Mouse (Mus musculus) embryonic facial prominence, embryonic 11.5 days (tissue): ENCODE measurements at regions not wholly inside any gene's neighbourhood (a gene's known extent, or its start where the extent isn't known, plus 50 kb on each side); places are given as distances from the start of the nearest gene placed in this dataset.
A peak's percentile ranks its signal among the peaks of the same experiment; 100 is the strongest.

Experiments used
- ATAC-seq: fragments of 200-750 bp; cut with Nextera tagmentation; replicated peaks from 2 replicates; pipeline ENCODE4 v1.8.0; 2017; ENCODE audit warnings: low read depth; ENCODE audit not compliant: insufficient number of reproducible peaks, low FRiP score, low TSS enrichment
- DNase-seq: peaks from one replicate; pipeline ENCODE4 v3.0.0-alpha.2; 2015; ENCODE audit warnings: low spot score
- H3K27ac ChIP-seq: fragments of 300-500 bp; sonication (generic); replicated peaks from 2 replicates; pipeline ENCODE4 v1.5.1; 2014; ENCODE audit warnings: mild to moderate bottlenecking, low read depth, low read length, control low read depth
- H3K27me3 ChIP-seq: fragments of 300-500 bp; sonication (generic); 2 replicates; pipeline ENCODE4 v1.6.1; 2014; ENCODE audit warnings: mild to moderate bottlenecking, low read length, moderate library complexity, mixed read lengths; ENCODE audit not compliant: control insufficient read depth, insufficient read depth
- H3K36me3 ChIP-seq: fragments of 300-500 bp; sonication (generic); replicated peaks from 2 replicates; pipeline ENCODE4 v1.6.1; 2014; ENCODE audit warnings: low read depth, mild to moderate bottlenecking, low read length, moderate library complexity, mixed read lengths; ENCODE audit not compliant: control insufficient read depth, insufficient read depth
- H3K4me1 ChIP-seq: fragments of 300-500 bp; sonication (generic); 2 replicates; pipeline ENCODE4 v1.6.1; 2014; ENCODE audit warnings: low read length, mixed read lengths; ENCODE audit not compliant: control insufficient read depth, insufficient read depth
- H3K4me2 ChIP-seq: fragments of 300-500 bp; sonication (generic); 2 replicates; pipeline ENCODE4 v1.6.1; 2014; ENCODE audit warnings: low read depth, mild to moderate bottlenecking, control low read depth, low read length, moderate library complexity
- H3K4me3 ChIP-seq: fragments of 300-500 bp; sonication (generic); 2 replicates; pipeline ENCODE4 v1.5.1; 2014; ENCODE audit warnings: low read depth, low read length, control low read depth
- H3K9ac ChIP-seq: fragments of 300-500 bp; sonication (generic); replicated peaks from 2 replicates; pipeline ENCODE4 v1.6.1; 2014; ENCODE audit warnings: mild to moderate bottlenecking, control low read depth, low read length
- H3K9me3 ChIP-seq: fragments of 300-500 bp; sonication (generic); replicated peaks from 2 replicates; pipeline ENCODE4 v1.6.1; 2016; ENCODE audit warnings: mild to moderate bottlenecking, low read length, inconsistent platforms, mixed read lengths; ENCODE audit not compliant: control insufficient read depth
- WGBS: fragments of 180-500 bp; shearing (Covaris S2); extraction: QIAGEN DNeasy Blood & Tissue Kit; methylation state at CpG from one replicate; pipeline ENCODE4 v1.1.7; 2014; 5-methylcytosine and 5-hydroxymethylcytosine counted together

DNA sequence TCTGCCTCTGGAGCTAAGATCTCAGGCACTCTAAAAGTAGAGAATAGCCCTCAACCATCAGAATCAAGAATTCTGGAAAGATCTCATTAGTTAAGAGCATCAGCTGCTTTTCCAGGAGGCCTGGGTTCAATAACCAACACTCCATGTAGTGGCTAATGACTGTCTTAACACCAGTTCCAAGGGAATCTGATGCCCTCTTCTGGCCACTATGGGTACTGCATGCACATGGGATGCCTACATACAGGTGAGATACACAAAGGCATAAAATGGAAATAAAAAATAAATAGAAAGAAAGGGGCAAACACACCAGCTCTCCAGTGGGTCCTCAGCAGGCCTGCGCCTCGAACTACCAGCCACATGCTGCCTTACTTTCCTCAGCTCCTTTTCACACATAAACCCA is 73.3 kb upstream of the Plet1 start:
- H3K4me1 ChIP-seq = no peaks in the 10 kb centered on the region
- no peak overlapping the region for H3K27ac ChIP-seq
- no peaks in the 10 kb centered on the region for H3K27me3 ChIP-seq
- no peak overlapping the region for H3K4me3 ChIP-seq
- 87% methylated on average over 2 of the region's 2 CpGs for WGBS
- no peak for ATAC-seq
- no peak overlapping the region for H3K4me2 ChIP-seq
- peak; percentile 25 for DNase-seq
- no peaks in the 10 kb centered on the region for H3K36me3 ChIP-seq
- no peaks in the 10 kb centered on the region for H3K9me3 ChIP-seq
- H3K9ac ChIP-seq = no peak overlapping the region

DNA sequence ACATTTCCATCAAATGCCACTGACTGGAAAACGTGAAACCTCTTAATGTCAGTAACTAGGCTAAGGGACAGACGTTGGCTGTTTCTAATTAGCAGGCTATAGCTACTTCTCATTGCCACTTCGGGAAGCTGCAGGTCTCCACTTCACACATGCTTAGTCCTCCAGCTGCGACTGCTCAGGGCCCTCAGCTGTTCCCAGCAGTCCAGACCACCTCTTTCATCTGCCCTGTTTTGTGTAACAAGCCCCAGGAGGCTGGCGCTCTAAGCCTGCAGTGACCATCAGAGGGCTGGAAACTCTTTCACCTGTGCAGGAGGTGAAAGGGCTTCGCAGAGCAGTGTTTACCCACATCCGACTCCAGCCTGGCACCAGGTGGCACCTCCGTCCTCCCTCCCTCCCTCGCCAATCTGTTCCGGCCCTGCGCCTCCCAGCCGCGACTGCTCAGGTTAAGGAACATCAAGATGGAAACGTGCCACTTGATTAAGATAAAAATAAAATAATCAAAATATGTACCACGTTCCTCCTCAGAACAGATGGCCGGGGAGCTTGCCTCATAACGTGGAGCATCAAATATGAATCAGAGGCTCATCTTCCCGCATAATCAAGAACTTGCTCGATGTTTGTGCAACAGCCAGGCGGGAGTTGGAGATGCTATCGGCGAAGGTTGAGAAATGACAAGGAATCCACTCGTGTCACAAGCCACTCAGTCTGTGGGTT is 72.6 kb upstream of the Plet1 start:
- Histone ChIP-seq H3K27me3 (no peaks in the 10 kb centered on the region), H3K4me1 (no peaks in the 10 kb centered on the region), H3K4me3 (no peak overlapping the region), H3K27ac (no peak overlapping the region), H3K9me3 (no peaks in the 10 kb centered on the region), H3K9ac (no peak overlapping the region), H3K36me3 (no peaks in the 10 kb centered on the region), H3K4me2 (no peak overlapping the region)
- 79% methylated on average over 23 of the region's 23 CpGs for WGBS
- ATAC-seq = no peak
- DNase-seq = peak; percentile 3

DNA sequence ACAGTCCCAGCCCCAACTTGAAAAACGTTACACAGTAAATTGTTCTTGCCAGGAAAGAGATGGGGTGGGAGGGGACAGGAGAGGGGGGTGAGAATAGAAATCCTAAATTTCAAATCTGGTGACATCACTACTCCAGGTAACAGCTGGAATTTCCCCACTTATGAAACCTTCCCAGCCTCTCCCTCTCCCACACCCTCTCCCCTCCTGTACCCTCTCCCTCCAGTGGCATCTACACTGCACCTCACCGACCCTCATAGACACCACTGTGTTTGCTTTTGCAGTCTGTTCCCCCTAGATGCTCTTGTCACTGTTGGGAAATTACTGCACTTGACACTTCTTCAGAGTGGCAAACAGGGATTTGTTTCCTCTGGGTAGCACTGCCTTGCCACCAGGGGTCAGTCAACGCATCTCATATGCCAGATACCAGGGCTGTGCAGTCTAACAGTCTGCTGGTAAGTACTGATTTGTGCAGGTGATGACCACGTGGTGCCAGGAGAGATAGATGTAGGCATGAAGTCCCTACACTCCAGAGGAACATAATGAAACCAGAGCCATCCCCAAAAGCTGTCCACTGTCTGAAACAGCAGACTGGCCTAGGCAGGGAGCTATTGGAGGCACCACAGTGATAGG is 68.3 kb upstream of the Plet1 start:
- Histone ChIP-seq H3K9ac (no peak overlapping the region), H3K36me3 (no peaks in the 10 kb centered on the region), H3K4me3 (no peak overlapping the region), H3K9me3 (no peaks in the 10 kb centered on the region), H3K4me1 (no peaks in the 10 kb centered on the region), H3K27me3 (no peaks in the 10 kb centered on the region; the same call in 1 of the 2 replicates), H3K4me2 (no peak overlapping the region), H3K27ac (no peak overlapping the region)
- DNase-seq (no peak), ATAC-seq (no peak)
- WGBS = 37% methylated on average over 4 of the region's 4 CpGs

DNA sequence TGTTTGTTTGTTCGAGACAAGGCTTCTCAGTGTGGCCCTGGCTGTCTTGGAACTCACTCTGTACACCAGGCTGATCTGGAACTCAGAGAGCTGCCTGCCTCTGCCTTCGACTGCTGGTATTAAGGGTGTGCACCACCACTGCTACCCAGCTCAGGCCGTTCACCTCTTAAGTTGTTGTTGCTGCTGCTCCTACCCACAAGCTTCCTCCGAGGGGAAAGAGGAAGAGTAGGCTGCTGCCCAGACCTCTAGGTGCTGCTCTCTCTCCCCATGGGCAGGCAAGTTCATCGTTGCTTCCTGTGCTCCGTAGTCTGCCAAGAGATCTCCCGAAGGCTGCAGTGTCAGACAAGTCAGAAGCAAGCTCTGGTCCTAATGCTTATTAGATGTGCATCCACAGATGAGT is 64.2 kb upstream of the Plet1 start:
- 82% methylated on average over 7 of the region's 7 CpGs for WGBS
- DNase-seq (no peak), ATAC-seq (no peak)
- no peaks in the 10 kb centered on the region for H3K4me1 ChIP-seq
- no peaks in the 10 kb centered on the region for H3K36me3 ChIP-seq
- no peaks in the 10 kb centered on the region; the same call in 1 of the 2 replicates for H3K27me3 ChIP-seq
- no peak overlapping the region for H3K27ac ChIP-seq
- H3K9me3 ChIP-seq = no peaks in the 10 kb centered on the region
- H3K4me2 ChIP-seq = no peak overlapping the region
- no peak overlapping the region for H3K4me3 ChIP-seq
- H3K9ac ChIP-seq = no peak overlapping the region

DNA sequence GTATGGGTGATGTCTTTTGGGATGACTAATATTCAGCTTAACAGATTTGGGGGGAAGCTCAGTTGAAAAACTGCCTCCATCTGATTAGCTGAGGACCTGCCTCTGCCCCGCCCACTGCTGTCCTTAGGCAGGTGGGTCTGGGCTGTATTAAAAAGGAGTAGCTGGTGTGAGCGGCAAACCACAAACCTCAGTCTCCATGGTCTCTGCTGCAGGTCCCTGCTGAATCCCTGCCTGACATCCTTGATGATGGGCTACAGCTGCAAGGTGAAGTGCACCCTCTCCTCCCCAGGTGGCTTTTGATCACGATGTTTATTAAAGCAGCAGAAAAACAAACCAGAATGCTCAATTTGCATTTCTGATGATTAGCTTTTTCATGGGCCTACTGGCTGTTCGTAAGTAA is 60.8 kb upstream of the Plet1 start:
- H3K4me2 ChIP-seq = no peak overlapping the region
- H3K27ac ChIP-seq = no peak overlapping the region
- H3K9ac ChIP-seq = no peak overlapping the region
- H3K27me3 ChIP-seq = no peaks in the 10 kb centered on the region; the same call in 1 of the 2 replicates
- H3K9me3 ChIP-seq = no peaks in the 10 kb centered on the region
- 84% methylated on average over 4 of the region's 4 CpGs for WGBS
- no peaks in the 10 kb centered on the region for H3K36me3 ChIP-seq
- no peak for DNase-seq
- no peak overlapping the region for H3K4me3 ChIP-seq
- H3K4me1 ChIP-seq = no peaks in the 10 kb centered on the region
- ATAC-seq = no peak

DNA sequence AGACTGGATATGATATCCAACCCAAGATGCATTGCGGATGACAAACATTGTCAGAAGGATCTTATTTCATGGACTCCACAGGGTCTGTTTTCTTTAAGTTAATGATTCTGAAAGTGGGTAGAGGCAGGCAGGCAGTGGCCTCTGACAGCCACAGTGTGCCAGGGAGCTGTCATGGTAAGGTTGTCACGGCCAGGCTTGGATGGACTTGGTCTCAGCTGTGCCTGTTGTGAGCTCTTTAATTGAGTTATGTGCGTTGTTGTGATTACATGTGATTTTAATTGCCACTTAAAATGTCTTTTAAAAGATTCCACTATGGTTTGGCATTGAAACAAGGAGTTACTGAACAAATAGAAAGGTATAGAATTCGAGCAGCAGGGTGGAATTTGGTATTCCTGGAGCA is 60.3 kb upstream of the Plet1 start:
- H3K4me1 ChIP-seq = no peaks in the 10 kb centered on the region
- no peak for ATAC-seq
- H3K27me3 ChIP-seq = no peaks in the 10 kb centered on the region; the same call in 1 of the 2 replicates
- H3K9ac ChIP-seq = no peak overlapping the region
- no peak overlapping the region for H3K4me2 ChIP-seq
- 72% methylated on average over 4 of the region's 4 CpGs for WGBS
- DNase-seq = no peak
- no peaks in the 10 kb centered on the region for H3K36me3 ChIP-seq
- H3K9me3 ChIP-seq = no peaks in the 10 kb centered on the region
- H3K4me3 ChIP-seq = no peak overlapping the region
- no peak overlapping the region for H3K27ac ChIP-seq

DNA sequence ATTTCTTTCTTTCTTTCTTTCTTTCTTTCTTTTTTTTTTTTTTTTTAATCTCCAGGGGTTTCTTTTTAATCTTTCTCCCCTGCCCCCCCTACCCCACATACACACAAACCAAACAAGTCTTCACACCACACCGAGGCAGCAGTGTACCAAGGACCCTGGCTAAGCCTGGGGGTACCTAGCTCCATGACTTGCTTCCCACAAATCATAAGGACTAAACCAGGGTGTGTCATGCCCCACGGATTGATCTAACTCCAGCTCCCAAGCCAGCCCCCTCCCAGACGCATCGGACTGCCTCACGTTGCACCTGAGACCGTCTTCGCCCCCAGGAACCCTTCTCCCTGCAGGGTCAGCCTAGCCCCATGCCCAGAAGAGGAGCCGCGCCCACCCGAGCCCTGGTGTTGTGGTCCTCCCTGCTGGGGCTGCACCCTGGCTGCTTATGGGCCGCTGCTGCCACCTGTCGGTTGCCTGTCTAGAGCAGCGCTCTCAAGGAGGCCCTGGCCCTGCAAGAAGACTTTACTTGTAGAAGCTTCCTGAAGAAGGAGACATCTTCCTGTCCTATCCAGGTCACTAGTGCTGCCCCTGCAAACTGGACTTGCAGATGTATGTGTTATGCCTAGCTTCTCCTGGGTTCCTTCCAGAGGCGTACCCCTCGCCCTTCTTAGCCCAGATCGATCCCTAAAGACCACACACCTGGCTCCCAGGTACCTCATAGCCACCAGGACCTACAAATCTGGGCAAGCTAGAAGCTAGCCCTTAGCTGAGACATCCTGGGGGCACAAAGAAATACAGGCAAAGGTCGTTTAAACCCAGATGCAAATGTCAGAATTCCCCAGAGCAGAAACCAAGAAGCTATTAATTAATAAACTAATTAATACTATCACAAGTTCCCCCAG is 56.2 kb upstream of the Plet1 start:
- Histone ChIP-seq H3K27me3 (no peaks in the 10 kb centered on the region), H3K9ac (no peak overlapping the region), H3K9me3 (no peaks in the 10 kb centered on the region), H3K27ac (no peak overlapping the region), H3K4me1 (no peaks in the 10 kb centered on the region), H3K36me3 (no peaks in the 10 kb centered on the region), H3K4me3 (peak overlapping the region; percentile 12; the same call in 1 of the 2 replicates), H3K4me2 (peak overlapping the region; percentile 45)
- ATAC-seq (peak; percentile 74), DNase-seq (peak; percentile 85)
- 17% methylated on average over 17 of the region's 17 CpGs for WGBS

DNA sequence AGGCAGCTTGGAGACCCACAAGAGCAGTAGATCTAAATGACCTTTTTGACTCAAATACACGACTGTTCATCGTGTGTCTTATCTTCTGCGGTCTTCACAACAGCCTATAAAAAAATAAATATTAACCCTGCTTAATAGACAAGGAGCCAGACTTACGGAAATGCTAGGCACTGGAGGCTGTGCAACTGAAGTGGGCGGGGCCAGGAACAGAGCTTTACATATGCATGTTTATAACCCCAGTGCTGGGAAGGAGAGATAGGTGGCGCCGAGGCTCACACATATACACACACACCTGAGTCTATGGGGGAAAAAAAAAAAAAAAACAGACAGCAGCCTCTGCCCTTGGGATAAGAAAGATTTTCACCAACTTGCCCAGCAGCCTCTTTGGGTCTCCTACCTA is 55.6 kb upstream of the Plet1 start:
- ATAC-seq = no peak
- Histone ChIP-seq H3K4me2 (no peak overlapping the region), H3K27me3 (no peaks in the 10 kb centered on the region), H3K9me3 (no peaks in the 10 kb centered on the region), H3K36me3 (no peaks in the 10 kb centered on the region), H3K27ac (no peak overlapping the region), H3K4me1 (no peaks in the 10 kb centered on the region), H3K9ac (no peak overlapping the region), H3K4me3 (no peak overlapping the region)
- WGBS = 62% methylated on average over 7 of the region's 7 CpGs
- DNase-seq = no peak
